In genomic region chr4:108380146-108380545, GRCm38 (mm10) we compare ENCODE assay signal across 19 mouse cellular contexts. TPM values are rescaled to one million over a fixed set of nuclear protein-coding genes. Genes with fewer than 3 reads are reported as not detected.
DNase-seq lines count a peak whose midpoint lies in the region; ATAC-seq lines count a peak whose summit lies in the region.
"Had no signal": no experiment of that assay in that cellular context is flagged by ENCODE, and none has a peak within 500 bp of the region (broad histone marks: within the 10 kb centered on the region; RNA-seq: fewer than 3 reads in every experiment).

No protein-coding gene starts in this region.

- H3K9me3 ChIP-seq in embryonic facial prominence, embryonic 14.5 days (ENCODE audit: control insufficient read depth, low read length) = no peaks in the 10 kb centered on the region
- no peaks in the 10 kb centered on the region for H3K9me3 ChIP-seq in embryonic facial prominence, embryonic 10.5 days
- no peaks in the 10 kb centered on the region for H3K9me3 ChIP-seq in limb, embryonic 10.5 days (replicated peaks)
- no peaks in the 10 kb centered on the region for H3K9me3 ChIP-seq in kidney, embryonic 14.5 days (ENCODE audit: control insufficient read depth, low read length)
- H3K9me3 ChIP-seq: forebrain, embryonic 15.5 days; intestine, embryonic 15.5 days; liver, embryonic 15.5 days had no signal

- no peak overlapping the region for H3K4me3 ChIP-seq in embryonic facial prominence, embryonic 14.5 days (ENCODE audit: low read depth, low read length)
- H3K4me3 ChIP-seq in embryonic facial prominence, embryonic 10.5 days = no peak overlapping the region
- H3K4me3 ChIP-seq in limb, embryonic 10.5 days = no peak overlapping the region
- H3K4me3 ChIP-seq in kidney, embryonic 14.5 days (ENCODE audit: low read length) = no peak overlapping the region
- H3K4me3 ChIP-seq: forebrain, embryonic 15.5 days; gastrocnemius, adult 2 months; heart, adult 2 months; intestine, embryonic 15.5 days; liver, embryonic 15.5 days had no signal

- H3K36me3 ChIP-seq in embryonic facial prominence, embryonic 14.5 days (ENCODE audit: control insufficient read depth, insufficient read depth, low read length) = no peaks in the 10 kb centered on the region
- no peaks in the 10 kb centered on the region for H3K36me3 ChIP-seq in embryonic facial prominence, embryonic 10.5 days (replicated peaks)
- no peaks in the 10 kb centered on the region for H3K36me3 ChIP-seq in limb, embryonic 10.5 days
- no peaks in the 10 kb centered on the region for H3K36me3 ChIP-seq in kidney, embryonic 14.5 days (ENCODE audit: control insufficient read depth, insufficient read depth, low read length)
- H3K36me3 ChIP-seq: forebrain, embryonic 15.5 days; intestine, embryonic 15.5 days; liver, embryonic 15.5 days had no signal

- no peak for ATAC-seq in embryonic facial prominence, embryonic 14.5 days (ENCODE audit: low read depth)
- ATAC-seq in kidney, embryonic 14.5 days (ENCODE audit: low FRiP score, low TSS enrichment) = no peak
- no peak for ATAC-seq in cerebellum, adult (ENCODE audit: insufficient number of reproducible peaks, low FRiP score, low TSS enrichment)
- ATAC-seq: forebrain, embryonic 15.5 days; intestine, embryonic 15.5 days had no signal

- H3K4me1 ChIP-seq in embryonic facial prominence, embryonic 14.5 days (ENCODE audit: control insufficient read depth, insufficient read depth, low read length) = peaks cover 4% of the 10 kb centered on the region; the same call in 1 of the 2 replicates
- peaks cover 40% of the 10 kb centered on the region for H3K4me1 ChIP-seq in embryonic facial prominence, embryonic 10.5 days
- peaks cover 32% of the 10 kb centered on the region for H3K4me1 ChIP-seq in limb, embryonic 10.5 days
- no peaks in the 10 kb centered on the region for H3K4me1 ChIP-seq in kidney, embryonic 14.5 days (ENCODE audit: control insufficient read depth, insufficient read depth, low read length)

- DNase-seq in embryonic facial prominence, embryonic 14.5 days (ENCODE audit: low spot score) = peak; percentile 27
- DNase-seq in embryonic facial prominence, embryonic 10.5 days (ENCODE audit: low spot score) = no peak
- DNase-seq in 3T3-L1 (ENCODE audit: low read depth, low spot score) (peak; percentile 84), MN1 (ENCODE audit: low spot score) (peak; percentile 61)
- no peak for DNase-seq in limb, embryonic 10.5 days (ENCODE audit: low spot score)
- DNase-seq in kidney, adult 18-20 months = no peak
- DNase-seq: adrenal gland, postnatal 25 days; cerebellum, postnatal 25 days; gastrocnemius, adult 2 months; heart, adult 2 months; heart, postnatal 4 days; kidney, postnatal 25 days; right cerebral cortex, postnatal 25 days; thymus, adult 2 months had no signal

- H3K27me3 ChIP-seq in embryonic facial prominence, embryonic 14.5 days (replicated peaks; ENCODE audit: control insufficient read depth, insufficient read depth, low read length) = peaks cover 9% of the 10 kb centered on the region
- H3K27me3 ChIP-seq in embryonic facial prominence, embryonic 10.5 days (replicated peaks; ENCODE audit: low read depth, poor library complexity, severe bottlenecking) = peaks cover 39% of the 10 kb centered on the region
- H3K27me3 ChIP-seq in limb, embryonic 10.5 days (ENCODE audit: low read depth, poor library complexity, severe bottlenecking) = peaks cover 40% of the 10 kb centered on the region
- peaks cover 27% of the 10 kb centered on the region for H3K27me3 ChIP-seq in kidney, embryonic 14.5 days (ENCODE audit: control insufficient read depth, insufficient read depth, low read length)

- no peak overlapping the region for H3K27ac ChIP-seq in embryonic facial prominence, embryonic 14.5 days (replicated peaks; ENCODE audit: low read depth, low read length)
- no peak overlapping the region for H3K27ac ChIP-seq in embryonic facial prominence, embryonic 10.5 days (replicated peaks)
- peak overlapping the region; percentile 57; the same call in 1 of the 2 replicates for H3K27ac ChIP-seq in limb, embryonic 10.5 days
- no peak overlapping the region; the same call in 1 of the 2 replicates for H3K27ac ChIP-seq in kidney, embryonic 14.5 days (ENCODE audit: low read depth, low read length)
- H3K27ac ChIP-seq: forebrain, embryonic 15.5 days; gastrocnemius, adult 2 months; heart, adult 2 months; intestine, embryonic 15.5 days; liver, embryonic 15.5 days had no signal

- no peak overlapping the region for H3K4me2 ChIP-seq in embryonic facial prominence, embryonic 14.5 days (ENCODE audit: low read depth, low read length)
- H3K4me2 ChIP-seq in kidney, embryonic 14.5 days (replicated peaks; ENCODE audit: low read depth, low read length) = no peak overlapping the region
- H3K4me2 ChIP-seq: forebrain, embryonic 15.5 days; intestine, embryonic 15.5 days; liver, embryonic 15.5 days had no signal

- 17% methylated on average over 1 of the region's 1 CpGs for WGBS in embryonic facial prominence, embryonic 14.5 days
- 28% methylated on average over 1 of the region's 1 CpGs for WGBS in embryonic facial prominence, embryonic 10.5 days
- 33% methylated on average over 1 of the region's 1 CpGs for WGBS in limb, embryonic 10.5 days
- WGBS in kidney, embryonic 14.5 days = 53% methylated on average over 1 of the region's 1 CpGs

- H3K9ac ChIP-seq in embryonic facial prominence, embryonic 14.5 days (ENCODE audit: low read depth, low read length) = no peak overlapping the region
- H3K9ac ChIP-seq in kidney, embryonic 14.5 days (ENCODE audit: low read depth, low read length) = no peak overlapping the region
- H3K9ac ChIP-seq: forebrain, embryonic 15.5 days; intestine, embryonic 15.5 days; liver, embryonic 15.5 days had no signal

RNA-seq across cellular contexts. Expression of gene Shisal2a, which starts 3.0 kb away (rescaled TPM):
- polyA plus RNA-seq in embryonic facial prominence, embryonic 14.5 days (2014; fragmentation: Nextera tagmentation; extraction: Ambion mirVana) = 3.9 and 4.7 TPM in 2 replicates
- 4.0 and 5.6 TPM in 2 replicates for polyA plus RNA-seq in embryonic facial prominence, embryonic 10.5 days (2016; fragmentation: Nextera tagmentation; extraction: Ambion mirVana)
- 1.5 and 5.6 TPM in 2 replicates for polyA plus RNA-seq in limb, embryonic 10.5 days (2016; fragmentation: Nextera tagmentation; extraction: Ambion mirVana)
- polyA plus RNA-seq in kidney, embryonic 14.5 days (2014; fragmentation: Nextera tagmentation; extraction: Ambion mirVana) = 0.92 and 0.96 TPM in 2 replicates
- polyA plus RNA-seq: heart, adult 2 months; thymus, adult 2 months had no signal

RNA-seq across cellular contexts. Expression of gene Gpx7, which starts 26.6 kb away (rescaled TPM):
- polyA plus RNA-seq in embryonic facial prominence, embryonic 14.5 days (2014; fragmentation: Nextera tagmentation; extraction: Ambion mirVana) = 124 and 127 TPM in 2 replicates
- polyA plus RNA-seq in embryonic facial prominence, embryonic 10.5 days (2016; fragmentation: Nextera tagmentation; extraction: Ambion mirVana) = 39.7 and 40.1 TPM in 2 replicates
- 40.6 and 44.3 TPM in 2 replicates for polyA plus RNA-seq in limb, embryonic 10.5 days (2016; fragmentation: Nextera tagmentation; extraction: Ambion mirVana)
- 52.1 and 56.2 TPM in 2 replicates for polyA plus RNA-seq in kidney, embryonic 14.5 days (2014; fragmentation: Nextera tagmentation; extraction: Ambion mirVana)

RNA-seq across cellular contexts. Expression of gene Coa7, which starts 52.2 kb away (rescaled TPM):
- polyA plus RNA-seq in embryonic facial prominence, embryonic 14.5 days (2014; fragmentation: Nextera tagmentation; extraction: Ambion mirVana) = 39.5 and 40.2 TPM in 2 replicates
- polyA plus RNA-seq in embryonic facial prominence, embryonic 10.5 days (2016; fragmentation: Nextera tagmentation; extraction: Ambion mirVana) = 70.4 and 78.9 TPM in 2 replicates
- polyA plus RNA-seq in limb, embryonic 10.5 days (2016; fragmentation: Nextera tagmentation; extraction: Ambion mirVana) = 68.2 and 71.3 TPM in 2 replicates
- polyA plus RNA-seq in kidney, embryonic 14.5 days (2014; fragmentation: Nextera tagmentation; extraction: Ambion mirVana) = 58.1 and 67.7 TPM in 2 replicates

Comparison
In these comparisons a context has a peak if more than half of its experiments do, and no peak if none do; other contexts are left out.
1. DNase-seq: peak in embryonic facial prominence, embryonic 14.5 days (single experiment), 3T3-L1 (single experiment) and MN1 (single experiment); none in embryonic facial prominence, embryonic 10.5 days (single experiment), limb, embryonic 10.5 days (single experiment) and kidney, adult 18-20 months (single experiment).